Mouse (Mus musculus) adrenal gland, adult 18-20 months (tissue): ENCODE measurements around the gene 2010111I01Rik. TPM values are rescaled to one million over a fixed set of nuclear protein-coding genes. Genes with fewer than 3 reads are reported as not detected.
A peak's percentile ranks its signal among the peaks of the same experiment; 100 is the strongest.

Experiments used
- DNase-seq, 2 experiments: peaks; one replicate each; pipeline ENCODE4 v3.0.0; 2021 to 2022; ENCODE audit warnings: low spot score in 2 of 2
- total RNA-seq, 2 experiments: library from RNA; stranded (reverse); gene quantifications; 1 replicate in 1 of 2; 2 replicates in 1 of 2; pipeline ENCODE4 v1.2.3; 2021

Gene 2010111I01Rik
- total RNA-seq, 2 experiments from 2014 or later: 93.2 to 108 TPM

DNA sequence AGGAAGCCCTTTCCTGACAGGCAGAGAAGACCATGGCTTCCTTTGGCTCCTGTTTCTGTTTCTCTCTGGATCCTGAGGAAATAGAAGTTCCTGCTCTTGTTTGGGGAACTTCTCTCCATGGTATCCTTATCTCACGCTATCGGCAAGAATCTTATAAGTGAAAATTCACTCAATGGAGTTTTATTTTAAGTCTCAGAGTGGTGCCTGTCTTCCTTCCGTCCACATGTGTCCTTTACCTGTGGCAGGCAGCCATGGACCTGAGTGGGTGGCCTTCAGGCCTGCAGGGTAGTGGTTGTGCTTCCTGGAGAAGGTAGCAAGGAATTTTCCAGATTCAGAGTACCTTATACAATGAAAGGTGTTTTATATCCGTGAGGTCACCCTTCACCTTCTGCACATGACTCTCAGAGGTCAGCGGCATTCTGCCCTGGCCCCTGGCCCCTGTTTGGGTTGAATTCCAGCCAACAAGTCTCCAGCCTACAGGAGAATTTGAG lies 313.5 kb downstream of the 2010111I01Rik start:
- no peak for DNase-seq

DNA sequence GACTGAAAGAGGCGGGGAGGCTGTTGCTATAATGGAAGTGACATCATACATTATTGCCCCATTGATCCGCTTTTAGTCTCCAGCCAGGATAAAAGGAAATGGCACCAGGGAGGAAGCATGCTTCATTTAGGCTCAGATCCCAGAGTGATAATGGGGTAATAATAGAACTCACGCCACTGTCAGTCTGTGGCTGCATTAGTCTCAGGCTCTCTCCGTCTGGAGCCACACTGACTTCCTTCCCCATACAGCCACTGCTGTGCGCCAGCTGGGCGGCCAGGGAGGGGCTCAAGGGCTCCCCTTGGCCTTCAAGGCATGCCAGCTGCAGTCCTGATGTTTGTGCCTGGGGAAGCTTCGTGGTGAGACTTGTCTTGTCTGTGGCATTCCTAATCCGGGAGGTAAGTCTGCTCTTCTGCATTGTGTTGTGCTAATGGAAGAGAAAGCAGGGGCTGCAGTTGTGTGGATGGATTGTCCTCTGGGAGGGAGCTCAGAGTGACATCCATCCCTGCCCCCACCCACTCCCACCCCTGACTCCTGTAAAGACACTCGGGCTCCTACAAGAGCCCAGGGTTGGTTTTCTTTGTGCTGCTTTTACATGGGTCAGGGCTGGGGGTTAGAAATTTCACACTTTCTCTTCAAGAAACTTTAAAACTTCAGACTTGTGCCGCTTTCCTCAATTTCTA lies 314.2 kb downstream of the 2010111I01Rik start:
- no peak for DNase-seq

DNA sequence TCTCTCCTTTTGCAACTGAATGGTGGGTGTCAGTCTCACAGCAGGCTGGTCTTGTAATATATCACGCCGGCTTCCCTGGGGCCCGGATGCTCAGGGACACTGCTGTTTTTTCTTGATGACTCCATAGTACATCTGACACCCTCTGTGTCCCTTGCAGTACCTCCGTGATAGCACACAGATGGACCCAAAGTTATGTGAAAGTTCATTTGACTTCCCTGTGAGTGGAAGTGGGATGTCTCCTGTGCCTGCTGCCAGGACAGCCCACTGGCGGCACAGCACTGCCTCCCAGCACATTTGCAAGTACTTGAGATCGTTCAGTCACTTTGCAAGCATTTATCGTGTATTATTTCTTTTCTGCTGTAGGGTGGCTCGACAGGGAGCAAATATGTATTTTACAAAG lies 315.1 kb downstream of the 2010111I01Rik start:
- no peak for DNase-seq

DNA sequence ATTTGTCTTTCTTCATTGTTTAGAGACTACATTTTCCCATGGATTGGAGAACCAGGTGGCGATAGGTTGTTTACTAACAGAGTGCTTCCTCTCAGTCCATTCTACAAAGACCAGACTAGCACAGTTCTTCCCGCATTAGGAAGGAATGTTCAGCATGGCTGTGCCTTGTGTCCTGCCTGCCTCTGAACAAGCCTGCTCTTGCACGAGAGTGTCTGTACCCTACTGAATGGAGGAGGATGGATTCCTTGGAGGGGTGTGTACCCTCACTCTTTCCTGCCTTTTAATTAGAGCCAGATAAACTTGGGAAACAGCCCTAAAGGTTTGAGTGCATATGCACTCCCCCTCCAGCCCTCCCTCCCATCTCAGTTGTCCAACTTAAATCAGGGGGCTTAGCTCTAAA lies 315.7 kb downstream of the 2010111I01Rik start:
- DNase-seq: no peak

DNA sequence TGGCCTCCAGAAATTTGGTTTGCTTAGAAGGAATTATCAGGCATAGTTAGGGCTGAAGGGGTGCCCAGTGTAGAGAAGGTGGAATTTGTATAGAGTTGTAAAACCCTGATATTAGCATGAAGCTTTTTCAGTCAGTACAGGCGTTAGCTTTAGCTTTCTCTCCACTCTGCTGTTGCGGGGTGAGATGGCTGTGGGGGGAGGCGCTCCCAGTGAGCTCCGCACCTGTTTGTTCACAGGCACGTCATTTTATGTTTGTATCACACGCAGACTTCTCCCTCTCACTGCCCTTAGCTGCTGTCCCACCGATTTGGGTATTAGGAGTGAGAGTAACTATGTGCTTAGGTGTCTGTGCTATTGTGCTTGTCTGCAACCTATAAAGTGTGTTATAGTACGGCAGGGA lies 316.5 kb downstream of the 2010111I01Rik start:
- no peak for DNase-seq

DNA sequence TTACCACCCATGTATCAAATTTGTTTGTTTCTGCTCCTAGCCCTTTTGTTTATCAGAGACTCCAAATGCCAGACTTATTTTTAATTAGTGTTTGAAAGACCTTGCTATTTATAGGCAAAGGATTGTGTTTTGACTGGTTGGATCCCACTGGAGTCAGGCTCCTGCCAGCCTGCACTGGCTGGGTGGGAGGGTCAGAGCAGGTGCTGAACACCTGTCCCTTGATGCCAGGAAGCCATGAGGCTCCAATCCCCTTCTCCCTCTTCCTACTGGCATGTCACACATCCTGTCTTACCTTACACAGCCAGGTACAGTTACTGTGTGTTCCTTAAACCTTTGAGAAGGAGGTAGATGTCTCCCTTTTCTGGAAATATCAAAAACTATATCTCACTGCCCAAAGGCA lies 318.5 kb downstream of the 2010111I01Rik start:
- DNase-seq: no peak

DNA sequence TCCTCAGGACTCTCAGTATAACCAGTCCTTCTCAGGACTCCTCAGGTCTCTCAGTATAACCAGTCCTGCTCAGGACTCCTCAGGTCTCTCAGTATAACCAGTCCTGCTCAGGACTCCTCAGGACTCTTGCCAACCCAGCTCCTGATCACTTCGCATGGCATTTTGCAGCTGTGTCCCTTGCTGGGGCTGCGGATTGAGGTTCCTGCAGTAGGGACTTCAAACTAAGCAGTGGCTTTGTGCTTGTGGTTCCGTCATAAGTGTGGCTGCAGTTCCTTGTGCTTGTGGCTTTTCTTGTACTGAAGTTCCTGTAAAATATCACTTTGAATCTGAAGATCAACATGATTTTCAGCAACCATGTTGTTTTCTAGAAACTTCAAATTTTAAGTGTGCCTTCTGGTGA lies 320.1 kb downstream of the 2010111I01Rik start:
- DNase-seq: no peak

DNA sequence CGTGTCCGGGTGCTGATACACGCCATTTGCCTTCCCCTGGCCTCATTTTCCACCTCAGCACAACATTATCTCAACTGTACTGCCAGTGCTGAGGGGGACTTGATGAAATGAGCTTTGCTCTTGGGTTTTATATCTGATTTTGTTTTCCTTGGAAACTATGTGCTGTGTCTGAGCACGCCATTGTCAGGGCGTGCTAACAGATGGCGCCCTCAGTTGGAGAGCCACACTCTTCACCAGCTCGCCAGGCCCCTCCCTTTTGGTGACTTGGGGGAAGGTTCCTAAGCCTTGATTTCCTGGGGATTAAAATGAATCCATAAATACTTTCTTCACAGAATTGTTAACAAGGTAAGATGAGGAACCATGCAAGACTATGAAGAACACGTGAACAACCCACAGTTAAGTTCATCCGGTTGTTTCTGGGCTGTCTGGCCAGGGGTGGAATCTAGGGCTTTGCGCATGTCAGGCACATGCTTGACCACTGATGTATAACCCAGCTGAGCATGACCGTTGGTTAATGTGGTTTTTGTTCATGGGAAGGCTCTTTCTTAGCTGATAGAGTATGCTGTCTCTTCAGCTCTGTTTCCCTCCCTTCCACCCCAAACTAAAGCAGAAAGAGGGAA lies 321.9 kb downstream of the 2010111I01Rik start:
- DNase-seq: no peak

DNA sequence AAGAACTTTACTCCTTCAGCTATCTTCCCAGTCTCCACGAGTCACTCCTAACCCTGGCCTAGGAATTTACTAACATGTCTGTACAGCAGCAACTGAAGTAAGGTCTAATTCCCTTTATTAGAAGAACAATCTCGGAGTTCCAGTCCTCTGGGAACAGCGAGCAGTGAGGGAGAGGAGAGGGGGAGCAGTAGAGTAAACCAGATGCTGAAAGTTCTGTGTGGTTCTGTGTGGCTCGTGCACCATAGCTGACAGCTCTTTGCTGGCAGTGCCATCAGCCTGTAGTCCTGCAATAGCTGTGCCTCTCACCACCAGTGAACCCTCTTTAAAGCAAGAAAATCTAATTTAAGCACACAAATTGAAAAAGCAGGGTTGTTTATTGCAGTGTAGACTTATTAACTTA lies 324.5 kb downstream of the 2010111I01Rik start:
- no peak for DNase-seq

DNA sequence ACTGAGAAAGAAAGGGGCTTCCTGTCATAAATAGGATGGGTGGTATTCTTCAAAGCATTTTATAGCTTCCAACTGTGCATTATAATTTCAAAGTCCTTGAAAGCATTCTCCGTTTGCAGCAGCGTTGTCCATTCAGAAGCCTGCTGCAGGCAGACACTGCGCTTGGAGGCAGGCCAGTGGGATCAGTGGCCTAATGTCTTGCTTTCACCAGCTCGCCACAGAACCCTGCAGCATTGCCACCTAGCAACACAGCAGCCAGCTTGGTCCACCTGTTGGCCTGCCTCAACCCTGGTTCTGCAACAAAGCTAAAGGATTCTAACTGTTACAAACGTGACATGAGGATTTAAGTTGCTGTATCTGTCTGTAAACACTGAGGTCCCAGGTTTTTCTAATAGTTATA lies 325.0 kb downstream of the 2010111I01Rik start:
- no peak for DNase-seq

DNA sequence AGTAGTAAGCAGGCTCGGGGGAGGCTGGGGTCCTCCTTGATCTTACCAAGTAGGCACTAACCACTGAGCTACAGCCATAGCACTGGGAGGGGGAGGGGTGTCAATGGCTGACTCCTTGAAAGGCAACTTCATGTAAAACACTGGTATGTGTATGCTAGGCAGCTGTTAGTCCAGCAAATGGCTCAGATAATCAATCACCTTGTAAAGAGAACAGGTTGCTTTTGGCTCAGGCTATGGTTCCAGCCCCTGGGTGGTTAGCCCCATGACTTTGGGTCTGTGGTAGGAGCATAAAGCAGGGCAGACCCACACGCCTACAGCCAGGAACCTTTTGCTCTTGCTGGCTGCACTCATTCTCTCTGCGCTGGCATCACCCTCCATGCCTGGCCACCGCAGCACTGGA lies 325.4 kb downstream of the 2010111I01Rik start:
- no peak for DNase-seq

DNA sequence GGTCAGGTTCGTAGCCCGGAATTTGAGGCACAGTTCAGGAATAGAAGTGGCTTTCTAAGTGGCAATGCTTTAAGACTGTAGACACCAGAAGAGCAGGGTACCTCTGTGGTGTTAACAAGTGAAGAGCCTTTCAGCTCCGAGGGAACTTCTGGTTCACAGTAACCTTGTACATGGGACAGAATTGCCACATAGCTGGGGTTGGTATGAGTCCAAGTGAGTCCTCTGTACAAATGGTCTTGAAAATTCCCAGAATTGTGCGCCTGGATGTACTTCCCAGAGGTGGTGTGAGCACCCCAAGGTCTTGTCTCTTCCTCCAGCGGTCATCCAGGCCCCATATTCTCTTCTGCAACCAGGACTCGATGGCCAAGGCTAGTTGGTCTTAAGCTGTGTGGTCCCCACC lies 326.3 kb downstream of the 2010111I01Rik start:
- DNase-seq: peak in 1 of 2 experiments; percentile 27

DNA sequence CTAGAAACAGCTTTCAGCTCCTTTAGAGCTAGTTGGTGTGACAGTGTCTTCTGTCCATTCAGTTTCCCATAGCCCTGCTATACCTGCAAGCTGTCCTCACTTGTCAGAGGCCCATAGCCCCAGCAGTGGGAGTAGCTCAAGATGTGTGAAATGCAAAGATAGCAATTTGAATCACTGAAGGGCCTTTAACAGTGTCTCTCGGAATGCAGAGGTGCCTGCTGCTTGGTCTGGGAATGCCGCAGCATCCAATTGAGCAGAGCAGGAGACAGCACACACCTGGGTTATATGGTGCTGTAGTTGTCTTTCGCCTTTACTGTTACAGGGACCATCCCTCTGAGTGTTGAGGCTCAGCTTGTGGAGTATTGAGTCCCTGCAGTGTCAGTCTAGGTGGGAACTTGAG lies 329.0 kb downstream of the 2010111I01Rik start:
- no peak for DNase-seq

DNA sequence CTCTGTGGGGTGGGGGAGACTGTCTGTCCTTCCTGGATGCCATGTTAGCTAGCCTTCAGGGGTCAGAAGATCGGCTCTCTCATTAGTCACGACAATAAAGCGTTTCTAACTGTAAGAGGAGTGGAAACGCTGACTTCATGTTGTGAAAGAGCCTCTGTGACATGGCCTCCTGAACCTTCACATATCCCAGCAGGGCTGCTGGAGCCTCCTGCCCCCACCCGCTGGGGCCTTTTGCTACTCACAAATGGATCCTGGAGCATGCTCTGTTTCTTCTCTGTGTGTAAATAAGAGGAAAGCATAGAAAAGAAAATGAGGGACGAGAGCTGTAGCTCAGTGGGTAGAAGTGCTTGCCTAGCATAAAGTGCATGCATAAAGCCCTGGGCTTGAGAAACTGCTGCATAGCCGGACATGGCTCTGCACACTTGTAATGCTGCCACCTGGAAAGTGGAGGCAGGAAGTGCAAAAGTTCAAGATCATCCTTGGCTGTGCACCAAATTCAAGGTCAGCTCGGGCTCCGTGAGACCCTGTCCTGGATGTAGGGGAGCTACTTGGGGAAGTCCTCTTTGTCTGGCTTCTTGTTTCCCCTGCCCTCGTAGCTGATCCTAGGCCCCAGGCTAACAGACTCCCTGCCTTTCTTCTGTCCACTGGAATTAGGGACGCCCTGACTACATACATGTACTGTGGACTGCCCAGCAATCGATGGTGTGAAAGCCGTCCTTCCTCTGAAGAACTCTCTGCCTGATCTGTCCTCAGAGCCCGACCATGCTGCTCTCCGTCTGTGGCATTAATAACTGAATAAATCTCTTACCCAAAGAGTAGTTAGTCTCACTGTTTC lies 329.9 kb downstream of the 2010111I01Rik start:
- DNase-seq: peak in 1 of 2 experiments; percentile 35

DNA sequence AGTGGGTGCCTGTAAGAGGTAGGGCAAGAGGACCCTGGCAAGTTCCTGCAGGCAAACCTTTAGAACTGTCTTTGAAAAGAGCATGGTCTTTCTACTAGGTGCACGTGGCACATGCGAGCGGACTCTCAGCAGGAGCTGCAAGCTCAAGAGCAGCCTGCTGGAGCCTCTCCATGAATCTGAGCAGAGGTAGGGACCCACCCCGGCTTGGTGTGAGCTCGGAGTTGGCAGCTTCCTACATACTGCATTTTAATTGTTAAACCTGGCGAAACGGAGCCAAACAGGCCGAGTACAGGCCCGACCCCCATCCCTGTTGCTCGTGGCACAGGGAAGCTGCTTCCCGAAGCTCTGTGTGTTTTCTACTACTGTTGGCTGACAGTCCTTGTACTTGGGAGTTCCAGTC lies 331.6 kb downstream of the 2010111I01Rik start:
- DNase-seq: no peak

DNA sequence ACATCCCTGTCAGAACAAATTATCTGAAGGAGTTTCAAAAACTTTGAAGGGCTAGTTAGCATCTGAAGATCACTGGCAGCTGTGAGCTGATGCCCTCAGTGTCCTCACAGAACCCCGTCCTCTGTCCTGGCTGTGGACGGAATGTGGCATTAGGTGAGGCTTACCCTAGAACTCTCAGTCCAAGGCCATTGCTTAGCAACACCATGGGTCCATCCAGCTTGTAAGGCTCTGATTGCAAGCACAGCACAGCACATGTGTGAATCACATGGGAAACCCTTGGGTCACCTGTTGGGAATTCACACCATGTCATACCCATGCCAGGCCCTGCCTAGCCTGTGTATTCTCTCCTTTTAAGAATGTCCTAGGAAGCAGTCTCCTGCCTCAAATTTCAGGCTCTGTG lies 332.3 kb downstream of the 2010111I01Rik start:
- no peak for DNase-seq

DNA sequence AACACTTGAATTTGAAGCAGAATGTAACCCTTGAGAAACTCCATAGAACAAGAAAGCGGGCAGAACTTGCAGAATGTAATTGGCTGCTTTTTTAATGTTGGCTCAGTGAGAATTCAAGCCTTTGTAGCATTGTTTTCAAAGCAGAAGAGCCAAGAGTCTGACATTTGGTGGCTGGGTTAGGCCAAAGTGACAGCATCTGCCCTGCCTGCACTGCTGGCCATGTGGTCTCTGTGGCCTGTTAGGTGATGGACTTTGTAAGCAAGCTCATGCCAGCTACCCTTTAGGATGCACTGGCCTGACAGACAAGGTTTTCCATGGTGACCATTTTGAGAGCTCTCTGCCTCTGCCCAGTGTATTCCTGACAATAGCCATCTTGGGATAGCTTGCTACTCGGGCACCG lies 333.2 kb downstream of the 2010111I01Rik start:
- DNase-seq: no peak

DNA sequence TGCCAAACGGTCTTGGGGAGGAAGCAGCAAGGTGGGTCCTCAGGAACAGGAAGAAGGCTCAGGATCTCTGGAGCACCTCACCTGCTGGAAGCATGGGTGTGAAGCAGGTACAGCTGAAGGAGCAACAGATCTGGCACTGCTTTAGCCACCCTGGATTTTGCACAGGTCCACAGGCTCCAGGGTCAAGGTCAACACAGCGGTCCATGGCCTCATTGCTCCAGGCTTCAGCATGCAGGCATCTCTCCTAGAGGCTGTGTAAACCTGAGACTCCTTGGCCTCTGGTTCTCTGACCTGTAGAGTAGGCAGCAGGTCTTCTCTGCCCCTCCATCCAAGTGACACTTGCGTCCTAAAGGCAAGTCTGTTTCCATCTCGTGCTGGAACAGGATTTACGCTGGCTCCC lies 334.2 kb downstream of the 2010111I01Rik start:
- DNase-seq: no peak

DNA sequence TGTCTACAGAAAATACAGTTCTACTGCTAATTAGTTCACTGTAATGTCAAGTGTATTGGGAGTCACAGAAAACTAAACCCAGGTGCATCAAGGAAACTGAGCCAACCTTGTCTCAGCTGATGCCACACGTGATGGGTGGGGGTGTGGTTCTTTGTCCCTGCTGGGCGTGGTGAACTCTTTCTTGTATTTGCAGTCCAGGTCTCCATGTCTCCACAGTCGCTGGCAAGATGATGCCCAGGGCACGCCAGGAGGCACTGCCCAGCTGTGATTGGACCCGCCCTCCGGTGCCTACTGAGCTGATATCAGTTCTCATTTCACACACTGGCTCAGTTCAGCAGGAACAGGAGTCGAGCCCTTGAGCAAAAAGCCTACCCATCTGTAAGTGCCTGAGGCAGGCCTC lies 336.2 kb downstream of the 2010111I01Rik start:
- DNase-seq: no peak

DNA sequence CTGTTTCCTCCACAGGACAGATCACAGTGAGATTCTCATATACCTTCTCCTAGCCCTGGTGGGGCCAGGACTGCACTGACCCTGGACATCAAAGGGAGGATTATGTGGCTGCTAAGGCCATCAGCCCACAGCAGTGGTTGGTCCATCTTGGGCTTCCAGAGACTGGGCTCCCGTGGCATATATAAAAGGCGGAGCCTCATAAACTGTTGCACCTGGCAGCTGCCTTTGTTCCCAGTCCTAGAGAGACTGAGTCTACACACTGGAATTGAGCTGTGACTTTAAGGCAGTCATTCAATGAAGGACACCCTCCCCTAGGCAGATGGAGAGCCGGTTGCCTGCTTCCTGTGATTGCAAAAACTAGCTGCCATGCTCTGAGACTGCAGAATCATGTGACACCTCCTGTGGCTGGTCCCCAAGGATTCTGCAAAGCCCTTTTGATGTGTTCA lies 337.1 kb downstream of the 2010111I01Rik start:
- DNase-seq: no peak

DNA sequence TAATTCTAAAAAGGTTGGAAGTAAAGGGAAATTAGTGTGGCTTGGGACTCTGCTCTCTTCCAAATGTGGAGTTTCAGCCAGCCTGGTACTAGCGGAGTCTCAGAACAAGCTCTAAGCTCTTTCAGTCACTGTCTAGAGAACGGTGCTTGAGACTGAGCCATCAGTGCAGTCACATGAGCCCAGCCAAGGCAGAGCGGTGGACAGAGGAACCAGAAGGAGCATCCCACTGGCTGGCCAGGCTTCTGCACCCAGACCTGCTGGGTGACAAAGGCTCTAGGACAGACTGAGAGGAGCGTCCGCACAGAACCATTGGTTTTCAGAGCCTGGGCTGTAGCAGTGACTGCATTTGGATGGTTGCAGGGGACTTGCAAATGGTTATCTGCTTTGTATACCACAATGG lies 337.7 kb downstream of the 2010111I01Rik start:
- no peak for DNase-seq
